In the genomic region with DNA sequence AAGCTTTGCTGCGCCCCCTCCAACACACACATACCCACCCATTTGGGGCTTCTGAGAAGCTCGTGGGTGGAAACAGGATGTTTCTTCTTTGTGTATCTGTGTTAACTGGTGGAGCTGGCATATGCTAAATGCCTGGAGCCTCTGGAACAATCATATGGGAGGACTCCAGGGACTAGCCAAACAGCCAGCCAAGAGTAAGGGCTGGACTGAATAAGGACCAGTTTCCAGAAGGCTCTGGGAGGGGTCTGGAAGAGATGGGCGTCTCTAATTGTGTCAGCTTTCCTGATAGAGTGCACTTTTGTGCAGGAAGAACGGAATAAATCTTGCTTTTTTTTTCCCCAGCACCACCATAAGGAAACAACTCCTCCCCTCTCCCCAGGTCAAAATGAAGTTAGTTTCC, we compare ENCODE assay signal across 8 mouse cellular contexts. TPM values are rescaled to one million over a fixed set of nuclear protein-coding genes. Genes with fewer than 3 reads are reported as not detected.
DNase-seq lines count a peak whose midpoint lies in the region; ATAC-seq and TF ChIP-seq lines count a peak whose summit lies in the region.

No protein-coding gene starts in this region.

- peak overlapping the region; percentile 31 for H3K4me3 ChIP-seq in layer of hippocampus, adult 2 months
- H3K4me3 ChIP-seq in forebrain, embryonic 10.5 days, result peak overlapping the region; percentile 48
- peak overlapping the region; percentile 33 for H3K4me3 ChIP-seq in limb, embryonic 12.5 days (replicated peaks)
- H3K4me3 ChIP-seq in neural tube, embryonic 14.5 days (ENCODE audit: low read depth, low read length), result peak overlapping the region; percentile 37
- no peak overlapping the region for H3K4me3 ChIP-seq in thymus, adult 2 months (ENCODE audit: control insufficient read depth, insufficient read depth, low read length)

- no peak for ATAC-seq in limb, embryonic 12.5 days (ENCODE audit: insufficient number of reproducible peaks, insufficient read depth, low FRiP score, low TSS enrichment, low read depth)
- peak; percentile 68 for ATAC-seq in neural tube, embryonic 14.5 days (ENCODE audit: low read depth)

- DNase-seq in layer of hippocampus, adult 2 months (ENCODE audit: low spot score in 2 of 2), result no peak
- DNase-seq in layer of hippocampus, postnatal 25 days (ENCODE audit: extremely low spot score in 1 of 2, low spot score in 1 of 2), result no peak
- DNase-seq in forebrain, embryonic 10.5 days (ENCODE audit: extremely low spot score, low spot score), result no peak
- DNase-seq in adrenal gland, adult (ENCODE audit: inconsistent age in 2 of 2, low spot score in 1 of 2), result no peak
- DNase-seq in thymus, adult 2 months, result no peak
- DNase-seq in cerebellum, postnatal 10 days, result no peak

- H3K36me3 ChIP-seq in forebrain, embryonic 10.5 days (replicated peaks), result no peaks in the 10 kb centered on the region
- no peaks in the 10 kb centered on the region for H3K36me3 ChIP-seq in limb, embryonic 12.5 days
- H3K36me3 ChIP-seq in neural tube, embryonic 14.5 days (ENCODE audit: control insufficient read depth, insufficient read depth, low read length), result no peaks in the 10 kb centered on the region
- no peaks in the 10 kb centered on the region for H3K36me3 ChIP-seq in thymus, adult 2 months (ENCODE audit: control insufficient read depth, insufficient read depth, low read length)

- no peak for TF ChIP-seq CTCF in layer of hippocampus, adult 2 months (conservative IDR thresholded peaks at IDR 0.05)
- TF ChIP-seq CTCF in thymus, adult 2 months (IDR thresholded peaks at IDR 0.05; ENCODE audit: borderline replicate concordance, control insufficient read depth, extremely low read depth, insufficient read depth, low read length, poor library complexity), result no peak

- H3K9me3 ChIP-seq in forebrain, embryonic 10.5 days, result no peaks in the 10 kb centered on the region
- H3K9me3 ChIP-seq in limb, embryonic 12.5 days, result no peaks in the 10 kb centered on the region
- no peaks in the 10 kb centered on the region for H3K9me3 ChIP-seq in neural tube, embryonic 14.5 days (ENCODE audit: control insufficient read depth, low read length)

- peaks cover 53% of the 10 kb centered on the region for H3K4me1 ChIP-seq in forebrain, embryonic 10.5 days
- H3K4me1 ChIP-seq in limb, embryonic 12.5 days (replicated peaks), result peaks cover 70% of the 10 kb centered on the region
- H3K4me1 ChIP-seq in neural tube, embryonic 14.5 days (ENCODE audit: control insufficient read depth, insufficient read depth, low read length), result peaks cover 7% of the 10 kb centered on the region; the same call in 1 of the 2 replicates
- peaks cover 6% of the 10 kb centered on the region; the same call in 1 of the 2 replicates for H3K4me1 ChIP-seq in thymus, adult 2 months (replicated peaks; ENCODE audit: control insufficient read depth, insufficient read depth, low read length)

- peak overlapping the region; percentile 63 for H3K4me2 ChIP-seq in limb, embryonic 12.5 days
- H3K4me2 ChIP-seq in neural tube, embryonic 14.5 days (ENCODE audit: low read depth, low read length), result peak overlapping the region; percentile 82

- H3K27me3 ChIP-seq in forebrain, embryonic 10.5 days (ENCODE audit: poor library complexity, severe bottlenecking), result peaks cover 96% of the 10 kb centered on the region
- H3K27me3 ChIP-seq in limb, embryonic 12.5 days, result peaks cover 28% of the 10 kb centered on the region
- H3K27me3 ChIP-seq in neural tube, embryonic 14.5 days (ENCODE audit: control insufficient read depth, insufficient read depth, low read length), result no peaks in the 10 kb centered on the region; the same call in 1 of the 2 replicates
- H3K27me3 ChIP-seq in thymus, adult 2 months (ENCODE audit: control insufficient read depth, insufficient read depth, low read length), result peaks cover 4% of the 10 kb centered on the region; the same call in 1 of the 2 replicates

- no peak overlapping the region for H3K9ac ChIP-seq in limb, embryonic 12.5 days (replicated peaks)
- peak overlapping the region; percentile 5; the same call in 1 of the 2 replicates for H3K9ac ChIP-seq in neural tube, embryonic 14.5 days (replicated peaks; ENCODE audit: low read depth, low read length)

- WGBS in forebrain, embryonic 10.5 days, result 29% methylated on average over 4 of the region's 4 CpGs
- 33% methylated on average over 4 of the region's 4 CpGs for WGBS in limb, embryonic 12.5 days
- WGBS in neural tube, embryonic 14.5 days, result 20% methylated on average over 4 of the region's 4 CpGs
- WGBS in thymus, adult 2 months, result 27% methylated on average over 4 of the region's 4 CpGs

- H3K27ac ChIP-seq in layer of hippocampus, adult 2 months, result no peak overlapping the region
- no peak overlapping the region for H3K27ac ChIP-seq in forebrain, embryonic 10.5 days
- no peak overlapping the region for H3K27ac ChIP-seq in limb, embryonic 12.5 days
- no peak overlapping the region for H3K27ac ChIP-seq in neural tube, embryonic 14.5 days (ENCODE audit: low read depth, low read length)
- H3K27ac ChIP-seq in thymus, adult 2 months (ENCODE audit: control insufficient read depth, insufficient read depth, low read length), result no peak overlapping the region

- TF ChIP-seq POLR2A in thymus, adult 2 months (IDR thresholded peaks at IDR 0.05; ENCODE audit: control insufficient read depth, extremely low read depth, insufficient read depth, low read length, poor library complexity), result no peak

RNA-seq across cellular contexts. Expression of gene Hs3st3b1, which starts 8.2 kb away (rescaled TPM):
- under 1 TPM; 0.26 to 0.37 TPM for total RNA-seq in layer of hippocampus, adult 2 months (2021)
- total RNA-seq in layer of hippocampus, postnatal 25 days (2021), result under 1 TPM; 0.47 to 0.49 TPM
- 4.8 and 5.7 TPM in 2 replicates for polyA plus RNA-seq in forebrain, embryonic 10.5 days (2016; fragmentation: Nextera tagmentation; extraction: Ambion mirVana)
- polyA plus RNA-seq in limb, embryonic 12.5 days (2016; fragmentation: Nextera tagmentation; extraction: Ambion mirVana), result 23.5 and 32.8 TPM in 2 replicates
- 9.1 and 9.4 TPM in 2 replicates for polyA plus RNA-seq in neural tube, embryonic 14.5 days (2014; fragmentation: Nextera tagmentation; extraction: Ambion mirVana)
- 9.3 and 12.0 TPM in 2 replicates for polyA plus RNA-seq in thymus, adult 2 months (2012; rRNA removed)
